Mouse (Mus musculus) heart, embryonic 16.5 days (tissue): ENCODE data around the gene Mrpl47. TPM values are rescaled to one million over a fixed set of nuclear protein-coding genes. Genes with fewer than 3 reads are reported as not detected.
"Not testable (repeated sequence)": the region's sequence is repeated elsewhere in the genome, so short reads cannot be mapped to it uniquely, and the experiment has no call there.

Experiments used
- ATAC-seq: fragments of 200-750 bp; cut with Nextera tagmentation; replicated peaks from 2 replicates; pipeline ENCODE4 v1.8.0; 2017; ENCODE audit warnings: moderate number of reproducible peaks; ENCODE audit not compliant: insufficient read depth, low FRiP score; ENCODE audit errors: extremely low read depth
- H3K27ac ChIP-seq: fragments of 300-500 bp; sonication (generic); 2 replicates; pipeline ENCODE4 v1.5.1; 2014; ENCODE audit warnings: mild to moderate bottlenecking, low read length, control low read depth, moderate library complexity
- H3K27me3 ChIP-seq: fragments of 300-500 bp; sonication (generic); 2 replicates; pipeline ENCODE4 v1.6.1; 2014; ENCODE audit warnings: low read length, mixed read lengths; ENCODE audit not compliant: control insufficient read depth, insufficient read depth
- H3K36me3 ChIP-seq: fragments of 300-500 bp; sonication (generic); 2 replicates; pipeline ENCODE4 v1.6.1; 2014; ENCODE audit not compliant: control insufficient read depth, insufficient read depth
- H3K4me1 ChIP-seq: fragments of 300-500 bp; sonication (generic); 2 replicates; pipeline ENCODE4 v1.6.1; 2014; ENCODE audit warnings: low read length, mixed read lengths; ENCODE audit not compliant: control insufficient read depth, insufficient read depth
- H3K4me2 ChIP-seq: fragments of 300-500 bp; sonication (generic); 2 replicates; pipeline ENCODE4 v1.6.1; 2014; ENCODE audit warnings: low read depth, mild to moderate bottlenecking, control low read depth, low read length
- H3K4me3 ChIP-seq: fragments of 300-500 bp; sonication (generic); 2 replicates; pipeline ENCODE4 v1.5.1; 2014; ENCODE audit warnings: mild to moderate bottlenecking, control low read depth, low read length
- H3K9ac ChIP-seq: fragments of 300-500 bp; sonication (generic); 2 replicates; pipeline ENCODE4 v1.6.1; 2014; ENCODE audit warnings: low read length, control low read depth
- H3K9me3 ChIP-seq: fragments of 300-500 bp; sonication (generic); replicated peaks from 2 replicates; pipeline ENCODE4 v1.6.1; 2016; ENCODE audit warnings: low read length; ENCODE audit not compliant: control insufficient read depth
- WGBS: fragments of 180-500 bp; shearing (Covaris S2); extraction: QIAGEN DNeasy Blood & Tissue Kit; methylation state at CpG from one replicate; pipeline ENCODE4 v1.1.7; 2014; 5-methylcytosine and 5-hydroxymethylcytosine counted together
- polyA plus RNA-seq: library from polyadenylated mRNA; unstranded; fragments of >200 nt; fragmentation: Nextera tagmentation; extraction: Ambion mirVana; gene quantifications from 2 replicates; pipeline ENCODE4 v1.2.1, GENCODE M21; 2015

Gene Mrpl47
- polyA plus RNA-seq, 1 experiment from 2014 or later: 34.0 TPM

- Histone ChIP-seq H3K27me3 (no peaks in the 10 kb centered on the region), H3K4me3 (no peak overlapping the region), H3K4me2 (no peak overlapping the region), H3K9ac (no peak overlapping the region), H3K36me3 (peaks cover 33% of the 10 kb centered on the region), H3K4me1 (no peaks in the 10 kb centered on the region), H3K27ac (no peak overlapping the region), H3K9me3 (peaks cover 4% of the 10 kb centered on the region; the same call in 1 of the 2 replicates)
- 88% methylated on average over 6 of the region's 6 CpGs for WGBS
- ATAC-seq: no peak
Observed at GRCm38 (mm10) chr3:32745001-32745400, 7.6 kb upstream of the Mrpl47 start.

GRCm38 (mm10) chr3:32742276-32742780 lies 4.9 kb upstream of the Mrpl47 start:
- no peak for ATAC-seq
- no peak overlapping the region for H3K9ac ChIP-seq

GRCm38 (mm10) chr3:32738549-32738948 lies 1.1 kb upstream of the Mrpl47 start:
- no peak overlapping the region for H3K27ac ChIP-seq
- peaks cover under 1% of the 10 kb centered on the region; the same call in 1 of the 2 replicates for H3K36me3 ChIP-seq
- H3K4me3 ChIP-seq: peak overlapping the region; percentile 99
- peaks cover 25% of the 10 kb centered on the region for H3K4me1 ChIP-seq
- WGBS: 83% methylated on average over 5 of the region's 5 CpGs
- ATAC-seq: no peak
- H3K9me3 ChIP-seq: no peaks in the 10 kb centered on the region
- no peak overlapping the region for H3K9ac ChIP-seq
- peak overlapping the region; percentile 82 for H3K4me2 ChIP-seq
- no peaks in the 10 kb centered on the region for H3K27me3 ChIP-seq

More at GRCm38 (mm10) chr3:32742276-32742780, 4.9 kb upstream of the Mrpl47 start:
- Histone ChIP-seq H3K27ac (no peak overlapping the region), H3K4me3 (no peak overlapping the region), H3K4me1 (peaks cover 19% of the 10 kb centered on the region), H3K4me2 (no peak overlapping the region), H3K9me3 (peaks cover 4% of the 10 kb centered on the region; the same call in 1 of the 2 replicates), H3K27me3 (no peaks in the 10 kb centered on the region), H3K36me3 (peaks cover 19% of the 10 kb centered on the region)
- WGBS: 78% methylated on average over 2 of the region's 2 CpGs

GRCm38 (mm10) chr3:32736244-32737171 lies 897 bp downstream of the Mrpl47 start, which contains the start of gene Ndufb5:
Gene Ndufb5, plus strand, starts transcription at chr3:32736990.
- Histone ChIP-seq H3K9ac (peak within 1 kb of the TSS; percentile 94), H3K36me3 (peaks cover 18% of the 10 kb centered on the region), H3K27ac (peak within 1 kb of the TSS; percentile 94), H3K4me3 (peak within 1 kb of the TSS; percentile 99), H3K4me2 (peak within 1 kb of the TSS; percentile 89), H3K4me1 (peaks cover 25% of the 10 kb centered on the region), H3K9me3 (no peaks in the 10 kb centered on the region), H3K27me3 (no peaks in the 10 kb centered on the region)
- peak; percentile 96 for ATAC-seq
- WGBS: under 1% methylated on average over 62 of the region's 62 CpGs

GRCm38 (mm10) chr3:32727861-32728260 lies 9.5 kb downstream of the Mrpl47 start:
- 89% methylated on average over 4 of the region's 4 CpGs for WGBS

GRCm38 (mm10) chr3:32725951-32726350 lies 11.5 kb downstream of the Mrpl47 start:
- H3K4me2 ChIP-seq: no peak overlapping the region
- no peak overlapping the region for H3K27ac ChIP-seq
- no peak overlapping the region for H3K4me3 ChIP-seq
- peaks cover 4% of the 10 kb centered on the region; the same call in 1 of the 2 replicates for H3K9me3 ChIP-seq
- 85% methylated on average over 5 of the region's 5 CpGs for WGBS
- ATAC-seq: no peak
- no peaks in the 10 kb centered on the region for H3K27me3 ChIP-seq
- H3K4me1 ChIP-seq: no peaks in the 10 kb centered on the region
- H3K9ac ChIP-seq: no peak overlapping the region
- peaks cover 79% of the 10 kb centered on the region for H3K36me3 ChIP-seq

More at GRCm38 (mm10) chr3:32727861-32728260, 9.5 kb downstream of the Mrpl47 start:
- H3K9me3 ChIP-seq: peaks cover 4% of the 10 kb centered on the region; the same call in 1 of the 2 replicates
- H3K36me3 ChIP-seq: peaks cover 83% of the 10 kb centered on the region
- no peaks in the 10 kb centered on the region for H3K4me1 ChIP-seq
- no peak overlapping the region for H3K4me2 ChIP-seq
- no peak overlapping the region for H3K4me3 ChIP-seq
- ATAC-seq: no peak
- H3K27ac ChIP-seq: no peak overlapping the region
- H3K9ac ChIP-seq: no peak overlapping the region
- H3K27me3 ChIP-seq: no peaks in the 10 kb centered on the region

GRCm38 (mm10) chr3:32724191-32724590 lies 13.2 kb downstream of the Mrpl47 start:
- no peaks in the 10 kb centered on the region for H3K4me1 ChIP-seq
- H3K36me3 ChIP-seq: peaks cover 74% of the 10 kb centered on the region
- H3K27ac ChIP-seq: no peak overlapping the region
- ATAC-seq: no peak
- H3K27me3 ChIP-seq: no peaks in the 10 kb centered on the region
- 95% methylated on average over 7 of the region's 7 CpGs for WGBS
- H3K4me3 ChIP-seq: no peak overlapping the region
- no peak overlapping the region for H3K4me2 ChIP-seq
- H3K9me3 ChIP-seq: peaks cover 4% of the 10 kb centered on the region; the same call in 1 of the 2 replicates
- H3K9ac ChIP-seq: no peak overlapping the region

GRCm38 (mm10) chr3:32718271-32718670 lies 19.1 kb downstream of the Mrpl47 start:
- Histone ChIP-seq H3K36me3 (peaks cover 63% of the 10 kb centered on the region), H3K27me3 (no peaks in the 10 kb centered on the region), H3K27ac (no peak overlapping the region), H3K9ac (no peak overlapping the region), H3K4me3 (no peak overlapping the region), H3K4me2 (no peak overlapping the region), H3K9me3 (peaks cover under 1% of the 10 kb centered on the region; the same call in 1 of the 2 replicates), H3K4me1 (no peaks in the 10 kb centered on the region)
- 95% methylated on average over 5 of the region's 5 CpGs for WGBS
- no peak for ATAC-seq

GRCm38 (mm10) chr3:32717403-32717802 lies 20.0 kb downstream of the Mrpl47 start:
- H3K4me2 ChIP-seq, H3K9me3 ChIP-seq, H3K27me3 ChIP-seq, H3K27ac ChIP-seq, ATAC-seq, H3K4me1 ChIP-seq, H3K9ac ChIP-seq, H3K4me3 ChIP-seq: not testable (repeated sequence)
- 90% methylated on average over 6 of the region's 6 CpGs for WGBS
- peaks cover 60% of the 10 kb centered on the region for H3K36me3 ChIP-seq
